Mouse (Mus musculus): Measurements from ENCODE around the gene Cdc73.

GRCm38 (mm10) chr1:143608911-143609310 lies 93.8 kb downstream of the Cdc73 start:
- TF ChIP-seq POLR2A (IDR thresholded peaks at IDR 0.05; ENCODE audit: borderline replicate concordance, insufficient read depth, low read length) (no peak), CTCF (IDR thresholded peaks at IDR 0.05; ENCODE audit: borderline replicate concordance, insufficient read depth, low read depth, low read length) (no peak)

All from cerebellum, adult 2 months (tissue).